Mouse (Mus musculus) kidney, postnatal 25 days (tissue): ENCODE measurements at regions not wholly inside any gene's neighbourhood (a gene's known extent, or its start where the extent isn't known, plus 50 kb on each side); places are given as distances from the start of the nearest gene placed in this dataset.

Experiments
- DNase-seq, 2 experiments: peaks; one replicate each; pipeline ENCODE4 v3.0.0; 2021; ENCODE audit warnings: mixed read lengths in 2 of 2

DNA sequence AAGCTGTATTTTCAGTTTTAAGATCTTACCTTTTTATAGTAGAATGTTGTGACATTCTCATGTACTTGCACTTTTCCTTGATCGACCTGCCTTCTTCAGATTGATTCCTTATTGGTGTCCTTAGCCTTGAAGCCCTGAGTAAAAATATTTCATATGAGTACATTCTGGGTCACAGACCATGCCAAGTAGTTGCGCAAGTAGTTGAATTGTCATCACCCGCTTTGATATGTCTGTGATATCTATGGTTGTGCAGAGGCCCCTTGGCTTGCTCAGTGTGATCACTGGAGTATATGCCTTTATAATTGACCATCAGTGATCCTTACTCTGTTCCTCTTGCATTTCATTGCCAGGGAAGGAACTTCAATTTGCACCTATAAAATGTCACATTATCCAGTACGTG lies 131.1 kb upstream of the Reg3g start:
- no peak for DNase-seq

DNA sequence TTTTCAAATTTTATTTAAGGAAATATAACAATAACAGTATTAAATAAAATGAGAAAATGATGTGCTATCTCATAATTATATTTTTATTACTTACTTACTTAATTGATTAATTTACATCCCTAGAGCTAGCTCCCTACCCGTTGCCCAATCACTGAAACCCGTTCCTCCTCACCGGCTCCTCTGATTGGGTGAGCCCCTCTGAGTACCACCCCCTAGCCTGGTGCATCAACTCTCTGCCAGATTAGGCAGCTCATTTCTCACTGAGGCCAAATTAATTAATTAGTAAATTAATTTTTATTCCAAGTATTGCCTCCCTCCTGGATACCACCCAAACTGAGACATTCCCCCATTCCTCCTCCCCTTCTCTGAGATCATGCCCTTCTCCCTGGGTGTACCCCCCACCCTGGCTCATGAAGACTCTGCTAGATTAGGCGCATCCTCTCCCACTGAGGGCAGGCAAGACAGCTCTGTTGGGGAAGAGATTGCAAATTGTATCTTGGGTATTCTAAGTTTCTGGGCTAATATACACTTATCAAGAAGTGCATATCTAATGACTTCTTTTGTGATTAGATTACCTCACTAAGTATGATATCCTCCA lies 101.4 kb upstream of the Reg3g start:
- DNase-seq = no peak

DNA sequence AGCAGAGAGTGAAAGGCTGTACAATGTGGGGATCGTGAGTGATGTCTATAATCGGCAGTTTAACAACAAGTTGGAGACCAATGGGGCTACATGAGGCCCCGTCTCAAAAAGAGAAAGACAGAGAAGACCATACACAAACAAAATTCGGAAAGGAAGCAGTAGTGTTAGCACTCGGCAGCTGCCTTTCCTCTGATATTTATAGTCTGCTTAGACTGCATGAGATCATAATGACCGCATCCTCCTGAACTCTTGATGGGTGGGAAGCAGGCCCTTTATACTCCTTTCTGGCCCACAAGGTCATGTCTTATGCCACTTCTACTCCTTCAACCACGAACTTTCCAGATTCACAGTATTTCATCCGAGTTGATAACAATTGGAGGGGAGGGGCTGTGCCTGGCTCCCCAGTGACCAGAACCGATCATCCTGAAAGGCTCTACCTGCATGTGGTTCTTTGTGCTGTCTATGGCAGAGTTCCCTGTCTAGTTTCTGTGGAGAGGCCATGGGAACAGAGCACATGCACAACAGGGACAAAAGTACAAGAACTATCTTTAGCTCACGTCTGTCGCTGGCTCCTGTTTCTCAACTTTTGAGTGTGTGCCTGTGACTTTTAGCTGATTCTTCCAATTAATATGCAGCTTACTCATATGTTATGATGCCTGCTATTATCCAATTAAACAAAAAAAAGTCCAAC lies 84.5 kb upstream of the Reg3g start:
- DNase-seq = no peak

DNA sequence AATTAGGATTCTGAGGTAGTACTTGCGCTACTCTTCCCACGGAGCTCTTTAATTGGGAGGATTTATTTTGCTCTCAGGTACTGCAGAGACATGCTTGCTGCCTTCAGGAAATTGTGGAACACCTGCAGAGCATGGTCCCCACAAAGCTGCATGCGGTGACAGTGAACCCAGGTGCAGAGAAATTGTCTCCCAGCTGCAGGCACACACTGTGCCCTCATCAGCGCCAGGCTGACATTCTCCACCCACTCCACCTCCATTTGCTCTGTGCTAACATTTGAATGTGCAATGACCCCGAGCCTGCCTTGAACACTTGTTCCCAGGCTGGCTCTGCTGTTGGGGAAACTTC lies 83.7 kb upstream of the Reg3g start:
- no peak for DNase-seq

DNA sequence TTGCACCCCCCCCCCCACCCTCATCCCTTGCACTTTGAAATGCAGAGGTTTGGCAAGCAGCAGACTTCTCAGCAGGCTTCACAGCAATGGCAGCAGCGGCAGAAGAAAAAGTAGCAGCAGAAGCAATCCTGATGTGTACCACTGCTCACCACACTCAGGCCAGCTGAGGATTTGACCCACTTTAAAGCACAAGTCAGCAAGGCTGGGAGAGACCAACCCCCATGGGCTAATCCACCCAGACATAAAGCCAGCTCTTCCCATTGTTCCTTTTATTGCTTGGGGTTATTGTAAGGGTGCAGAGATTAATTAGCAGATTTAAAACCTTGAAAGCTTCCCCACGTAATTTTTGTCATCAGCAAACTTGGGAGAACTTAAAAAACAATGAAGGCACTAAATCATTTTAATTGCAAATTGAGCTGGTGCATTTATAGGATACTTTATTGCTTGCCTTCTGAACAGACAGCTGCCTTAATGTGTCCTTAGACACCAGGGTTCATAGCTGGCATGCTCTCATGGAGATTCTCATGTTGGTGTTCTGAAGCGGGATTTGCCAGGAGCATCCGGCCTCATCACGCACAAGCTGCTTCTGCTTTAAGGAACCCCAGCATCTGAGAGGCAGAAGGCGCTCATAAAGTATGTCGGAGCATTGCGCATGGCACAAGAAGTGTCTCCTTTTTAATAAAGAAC lies 83.1 kb upstream of the Reg3g start:
- no peak for DNase-seq

DNA sequence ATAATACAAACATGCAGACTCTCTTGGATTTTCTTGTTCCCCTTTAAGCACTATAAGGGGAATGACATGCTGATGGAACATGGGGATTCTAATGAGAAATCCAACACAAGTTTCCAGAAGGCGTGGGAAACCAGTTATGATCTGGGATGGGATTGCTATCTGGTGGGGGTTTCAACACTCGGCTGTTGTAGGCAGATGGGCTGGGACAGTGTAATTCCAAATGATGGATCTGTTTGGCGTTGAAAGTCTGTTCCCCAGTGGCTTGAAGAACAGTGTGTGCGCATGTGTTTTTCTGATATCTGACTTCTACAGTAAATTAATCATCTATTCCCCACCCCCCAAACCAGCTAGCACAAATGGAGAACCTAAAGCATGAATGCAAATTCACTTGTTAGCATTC lies 79.8 kb upstream of the Reg3g start:
- no peak for DNase-seq

DNA sequence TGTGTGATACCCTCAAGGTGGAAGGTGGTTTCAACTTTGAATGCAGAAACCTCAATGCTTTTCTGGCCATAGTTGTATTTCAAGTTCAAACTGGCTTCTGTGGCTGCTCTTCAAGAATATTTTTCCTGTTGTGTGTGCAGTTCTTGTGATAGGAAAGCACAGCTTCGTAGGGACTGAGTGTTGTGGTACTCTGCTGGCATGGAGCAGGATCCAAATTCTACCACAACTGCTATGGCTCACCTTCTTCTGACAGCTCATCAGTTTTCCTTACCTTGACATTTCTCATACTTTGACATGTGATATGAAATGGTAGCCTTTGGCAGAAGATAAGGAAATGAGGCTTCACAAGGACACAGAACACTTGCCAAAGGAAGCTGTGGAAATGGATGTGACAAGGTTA lies 79.0 kb upstream of the Reg3g start:
- DNase-seq = no peak

DNA sequence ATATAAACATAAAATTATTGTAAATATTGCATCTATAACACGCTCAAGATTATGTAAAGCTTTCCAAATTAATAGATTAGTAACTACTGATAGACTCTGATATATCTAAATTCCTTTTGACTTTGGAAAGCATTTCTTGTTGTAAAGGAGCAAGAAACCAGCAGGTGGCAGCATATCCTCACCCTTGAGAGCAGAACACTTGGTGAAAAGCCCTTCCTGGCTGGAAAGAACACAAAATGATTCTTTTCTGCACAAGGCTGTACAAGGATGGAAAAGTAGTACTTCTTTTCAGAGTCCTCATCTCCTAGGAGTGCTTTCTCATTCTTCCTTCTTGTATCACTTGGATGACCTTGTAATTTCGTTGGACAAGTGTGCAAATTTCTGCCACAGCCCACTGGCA lies 75.6 kb upstream of the Reg3g start:
- DNase-seq = peak in 1 of 2 experiments; percentile 71

DNA sequence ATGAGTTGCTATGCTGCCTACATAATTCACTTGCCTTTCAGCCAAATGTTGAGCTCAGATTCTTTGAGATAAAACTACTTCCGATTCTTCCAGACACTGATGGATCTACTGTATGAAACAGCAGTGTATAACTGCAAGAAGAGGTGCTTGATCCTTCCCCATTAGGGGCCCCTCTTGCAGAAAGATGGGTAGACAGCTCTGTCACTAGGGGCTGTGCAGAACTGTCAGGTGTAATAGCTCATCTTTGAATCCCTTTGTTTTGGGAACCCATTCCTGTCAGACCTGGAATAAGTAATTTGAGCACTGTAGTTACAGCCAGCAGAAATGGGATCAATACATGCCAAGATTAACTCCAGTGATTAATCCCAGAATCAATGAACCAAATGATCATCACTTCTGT lies 68.8 kb upstream of the Reg3g start:
- DNase-seq = no peak

DNA sequence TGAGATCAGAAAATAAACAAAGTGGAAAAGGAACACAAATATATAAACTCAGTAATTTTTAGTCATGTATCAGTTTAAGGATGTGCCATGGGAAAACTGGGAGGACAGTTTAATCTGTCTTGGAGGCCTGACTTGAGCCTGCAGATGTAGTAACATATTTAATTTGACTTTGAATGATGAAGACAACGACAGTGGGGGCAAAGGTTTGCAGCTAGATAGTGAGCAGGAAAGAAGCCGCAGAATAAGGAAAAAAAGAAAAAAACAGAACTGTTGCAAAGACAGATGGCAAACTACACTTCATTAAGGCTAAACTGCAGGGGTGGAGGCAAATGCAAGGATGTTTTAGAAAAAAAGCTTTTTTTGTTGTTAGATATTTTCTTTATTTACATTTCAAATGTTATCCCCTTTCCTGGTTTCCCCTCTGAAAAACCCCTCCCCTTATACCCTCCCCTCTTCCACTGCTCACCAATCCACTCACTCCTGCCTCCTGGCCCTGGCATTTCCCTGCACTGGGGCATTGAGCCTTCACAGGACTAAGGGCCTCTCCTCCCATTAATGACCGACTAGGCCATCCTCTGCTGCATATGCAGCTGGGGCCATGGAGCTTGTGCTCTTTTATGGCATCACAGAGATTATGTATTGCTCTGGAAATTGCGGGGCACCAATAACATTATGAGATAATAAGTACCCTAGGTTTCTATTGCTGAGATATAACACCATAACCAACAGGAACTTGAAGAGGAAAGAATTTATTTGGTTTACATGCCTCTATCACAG lies 58.5 kb upstream of the Reg3g start:
- DNase-seq = no peak
